Mouse (Mus musculus): ENCODE measurements around the gene Hsd3b7. TPM values are rescaled to one million over a fixed set of nuclear protein-coding genes. Genes with fewer than 3 reads are reported as not detected.

Gene Hsd3b7
- polyA plus RNA-seq (2012) = 0.43 and 0.50 TPM in 2 replicates

DNA sequence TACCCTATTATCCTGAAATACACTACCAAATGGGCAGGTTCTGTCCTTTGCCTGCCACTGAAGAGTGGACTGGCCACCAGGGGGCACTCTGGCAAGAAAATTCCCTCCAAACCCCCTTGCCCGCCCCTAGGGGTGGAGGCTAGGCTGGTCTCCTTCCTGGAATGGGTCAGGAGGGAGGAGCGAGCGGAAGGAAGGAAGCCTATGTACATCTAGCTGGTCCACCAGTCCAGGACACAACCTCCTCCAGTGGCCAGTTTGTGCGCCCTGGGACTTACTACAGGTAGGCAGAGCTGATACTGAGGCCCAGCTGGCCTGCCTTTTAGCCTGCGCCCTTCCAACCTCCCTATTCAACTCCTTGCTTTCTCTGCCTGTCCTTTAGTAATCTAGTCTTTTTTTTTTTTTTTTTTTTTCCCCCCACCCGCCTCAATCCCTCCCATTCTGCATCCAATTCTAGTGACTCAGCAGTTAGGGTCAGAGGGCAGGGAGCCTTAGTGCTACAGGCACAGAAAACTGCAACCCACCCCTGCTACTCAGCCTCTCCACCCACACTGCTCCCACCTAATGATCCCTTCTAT, at the start of gene Hsd3b7:
Gene Hsd3b7, plus strand, starts transcription at position 170 of the 575 bp plus-strand sequence.
- TF ChIP-seq GATA1 (IDR thresholded peaks at IDR 0.05; ENCODE audit: low read length) (no peak), TAL1 (IDR thresholded peaks at IDR 0.05; ENCODE audit: low read length) (no peak)
- peak within 1 kb of the TSS; percentile 40 for H3K4me3 ChIP-seq (replicated peaks)
- peaks cover 87% of the 10 kb centered on the region for H3K36me3 ChIP-seq (ENCODE audit: control insufficient read depth)
- H3K4me1 ChIP-seq (ENCODE audit: control insufficient read depth) = peaks cover 43% of the 10 kb centered on the region
- no peaks in the 10 kb centered on the region for H3K9me3 ChIP-seq (ENCODE audit: control insufficient read depth, low read length)
- H3K27me3 ChIP-seq (ENCODE audit: control insufficient read depth) = no peaks in the 10 kb centered on the region

DNA sequence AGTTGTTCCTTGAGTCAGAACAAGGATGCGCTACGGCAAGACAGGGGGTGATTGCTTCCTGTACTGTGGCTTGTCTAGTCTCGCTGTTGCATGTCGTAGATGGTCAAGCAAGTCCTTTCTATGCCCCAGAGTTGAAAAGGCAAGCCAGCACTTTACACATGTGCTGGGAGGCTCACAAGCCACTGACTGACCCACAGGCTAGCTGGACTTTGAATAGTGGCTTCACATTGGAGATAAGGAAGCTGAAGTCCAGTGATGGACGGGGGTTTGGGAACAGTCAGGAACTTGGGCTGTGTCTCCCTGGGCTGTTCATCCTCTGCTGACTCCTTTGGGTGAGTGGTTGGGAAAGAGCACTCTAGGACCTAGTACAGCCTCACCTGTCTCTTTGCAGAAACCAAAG, 48.8 kb upstream of the Hsd3b7 start:
- no peak overlapping the region for H3K4me3 ChIP-seq (replicated peaks)
- peaks cover 9% of the 10 kb centered on the region for H3K4me1 ChIP-seq (ENCODE audit: control insufficient read depth)
- H3K27me3 ChIP-seq (ENCODE audit: control insufficient read depth) = no peaks in the 10 kb centered on the region
- peaks cover 43% of the 10 kb centered on the region for H3K36me3 ChIP-seq (ENCODE audit: control insufficient read depth)
- no peak for TF ChIP-seq TAL1 (IDR thresholded peaks at IDR 0.05; ENCODE audit: low read length)
- TF ChIP-seq GATA1 (IDR thresholded peaks at IDR 0.05; ENCODE audit: low read length) = no peak
- H3K9me3 ChIP-seq (ENCODE audit: control insufficient read depth, low read length) = no peaks in the 10 kb centered on the region; the same call in 1 of the 2 replicates

DNA sequence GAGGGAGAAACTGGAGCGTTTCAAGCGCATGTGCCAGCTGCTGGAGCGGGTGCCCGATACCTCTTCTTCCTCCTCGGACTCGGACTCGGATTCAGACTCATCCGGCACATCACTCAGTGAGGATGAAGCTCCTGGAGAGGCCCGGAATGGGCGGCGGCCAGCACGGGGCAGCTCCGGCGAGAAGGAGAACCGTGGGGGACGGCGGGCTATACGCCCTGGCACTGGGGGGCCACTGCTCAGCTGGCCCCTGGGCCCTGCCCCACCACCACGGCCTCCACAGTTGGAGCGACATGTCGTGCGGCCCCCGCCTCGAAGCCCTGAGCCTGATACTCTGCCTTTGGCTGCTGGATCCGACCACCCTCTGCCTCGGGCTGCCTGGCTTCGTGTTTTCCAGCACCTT, 48.3 kb upstream of the Hsd3b7 start:
- Histone ChIP-seq H3K36me3 (ENCODE audit: control insufficient read depth) (peaks cover 43% of the 10 kb centered on the region), H3K4me1 (ENCODE audit: control insufficient read depth) (peaks cover 5% of the 10 kb centered on the region), H3K27me3 (ENCODE audit: control insufficient read depth) (no peaks in the 10 kb centered on the region), H3K4me3 (replicated peaks) (no peak overlapping the region), H3K9me3 (ENCODE audit: control insufficient read depth, low read length) (no peaks in the 10 kb centered on the region; the same call in 1 of the 2 replicates)
- no peak for TF ChIP-seq TAL1 (IDR thresholded peaks at IDR 0.05; ENCODE audit: low read length)
- TF ChIP-seq GATA1 (IDR thresholded peaks at IDR 0.05; ENCODE audit: low read length) = no peak

DNA sequence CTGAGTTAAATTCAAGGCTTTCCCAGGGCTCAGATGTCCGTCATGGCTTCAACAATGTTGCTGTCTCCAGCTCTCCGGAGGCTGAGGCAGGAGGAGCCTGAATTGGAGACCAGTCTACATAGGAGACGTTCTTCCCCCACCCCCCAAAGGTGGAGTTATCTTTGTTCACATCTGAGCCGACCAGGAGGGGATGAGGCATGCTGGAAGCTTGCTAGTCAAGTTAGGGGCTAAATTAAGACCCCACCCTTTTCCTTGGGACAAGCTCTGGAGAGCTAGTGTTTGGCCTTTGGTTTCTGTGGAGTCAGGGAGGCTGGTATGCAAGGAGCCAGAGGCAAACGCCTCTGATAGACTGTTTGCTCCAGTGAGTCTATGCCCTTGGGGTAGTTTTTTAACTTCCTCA, 47.2 kb upstream of the Hsd3b7 start:
- no peak for TF ChIP-seq TAL1 (IDR thresholded peaks at IDR 0.05; ENCODE audit: low read length)
- TF ChIP-seq GATA1 (IDR thresholded peaks at IDR 0.05; ENCODE audit: low read length) = no peak
- H3K4me3 ChIP-seq (replicated peaks) = no peak overlapping the region
- H3K27me3 ChIP-seq (ENCODE audit: control insufficient read depth) = no peaks in the 10 kb centered on the region
- peaks cover 2% of the 10 kb centered on the region for H3K4me1 ChIP-seq (ENCODE audit: control insufficient read depth)
- H3K36me3 ChIP-seq (ENCODE audit: control insufficient read depth) = peaks cover 44% of the 10 kb centered on the region
- H3K9me3 ChIP-seq (ENCODE audit: control insufficient read depth, low read length) = no peaks in the 10 kb centered on the region; the same call in 1 of the 2 replicates

DNA sequence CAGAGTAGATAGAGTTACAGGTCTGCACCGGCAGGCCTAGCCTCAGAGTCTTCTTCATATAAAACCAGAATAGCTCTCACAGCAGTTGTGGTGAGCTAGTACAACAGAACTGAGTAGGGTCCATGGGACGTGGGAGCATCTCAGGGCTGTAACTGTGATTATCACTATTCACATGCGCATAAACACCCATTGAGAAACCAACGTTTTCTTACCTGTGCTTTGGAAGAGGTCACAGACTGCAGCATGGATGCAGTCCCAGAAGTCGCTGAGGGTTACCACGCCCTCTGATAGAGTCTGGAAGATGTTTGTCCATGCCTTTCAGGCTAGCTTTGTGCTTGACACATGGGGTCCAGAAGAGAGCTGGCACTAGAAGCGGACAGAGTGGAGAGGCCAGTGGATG, 46.7 kb upstream of the Hsd3b7 start:
- H3K36me3 ChIP-seq (ENCODE audit: control insufficient read depth) = peaks cover 40% of the 10 kb centered on the region
- H3K9me3 ChIP-seq (ENCODE audit: control insufficient read depth, low read length) = no peaks in the 10 kb centered on the region
- no peaks in the 10 kb centered on the region for H3K27me3 ChIP-seq (ENCODE audit: control insufficient read depth)
- peaks cover 4% of the 10 kb centered on the region for H3K4me1 ChIP-seq (ENCODE audit: control insufficient read depth)
- H3K4me3 ChIP-seq (replicated peaks) = no peak overlapping the region
- no peak for TF ChIP-seq GATA1 (IDR thresholded peaks at IDR 0.05; ENCODE audit: low read length)
- no peak for TF ChIP-seq TAL1 (IDR thresholded peaks at IDR 0.05; ENCODE audit: low read length)

DNA sequence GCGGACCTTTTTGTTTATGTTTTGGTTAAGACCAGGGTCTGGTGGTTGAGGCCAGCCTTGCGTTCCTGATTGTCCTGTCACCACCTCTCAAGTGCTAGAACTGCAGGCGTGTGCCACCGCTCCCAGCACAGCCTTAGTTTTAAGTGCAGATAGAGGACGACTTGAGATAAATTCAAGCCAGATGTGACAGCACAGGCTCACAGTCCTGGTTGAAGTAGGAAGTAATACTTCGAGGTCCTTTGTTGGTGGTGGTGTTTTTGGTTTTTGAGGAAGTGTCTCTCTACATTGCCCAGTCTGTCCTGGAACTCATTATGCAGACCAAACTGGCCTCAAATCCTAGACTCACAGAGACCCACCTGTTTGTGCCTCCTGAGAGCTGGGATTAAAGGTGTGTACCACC, 40.7 kb upstream of the Hsd3b7 start:
- H3K9me3 ChIP-seq (ENCODE audit: control insufficient read depth, low read length) = no peaks in the 10 kb centered on the region
- peaks cover 19% of the 10 kb centered on the region for H3K4me1 ChIP-seq (ENCODE audit: control insufficient read depth)
- no peaks in the 10 kb centered on the region for H3K27me3 ChIP-seq (ENCODE audit: control insufficient read depth)
- no peak for TF ChIP-seq TAL1 (IDR thresholded peaks at IDR 0.05; ENCODE audit: low read length)
- no peak for TF ChIP-seq GATA1 (IDR thresholded peaks at IDR 0.05; ENCODE audit: low read length)
- H3K36me3 ChIP-seq (ENCODE audit: control insufficient read depth) = peaks cover 16% of the 10 kb centered on the region
- no peak overlapping the region for H3K4me3 ChIP-seq (replicated peaks)

DNA sequence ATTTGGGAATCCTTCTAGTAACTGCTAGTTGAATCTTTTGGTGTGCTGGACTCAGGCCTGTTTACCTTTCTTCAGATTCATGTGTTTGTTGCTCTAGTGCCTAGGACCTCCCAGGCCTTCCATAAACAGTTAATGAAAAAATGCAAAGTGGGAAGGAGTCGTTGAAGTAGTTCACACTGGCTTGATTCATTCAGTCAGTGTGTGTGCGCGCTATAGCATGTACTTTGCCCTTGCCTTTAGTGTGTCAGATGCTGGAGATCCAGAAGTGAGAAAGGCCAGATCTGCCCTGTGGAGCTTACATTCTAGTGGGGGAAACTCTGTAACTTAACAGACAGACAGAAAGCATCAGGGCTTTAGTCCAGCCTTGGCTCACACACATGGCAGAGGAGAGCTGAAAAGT, 39.9 kb upstream of the Hsd3b7 start:
- Histone ChIP-seq H3K27me3 (ENCODE audit: control insufficient read depth) (no peaks in the 10 kb centered on the region), H3K4me3 (replicated peaks) (no peak overlapping the region), H3K36me3 (ENCODE audit: control insufficient read depth) (peaks cover 14% of the 10 kb centered on the region), H3K9me3 (ENCODE audit: control insufficient read depth, low read length) (no peaks in the 10 kb centered on the region), H3K4me1 (ENCODE audit: control insufficient read depth) (peaks cover 23% of the 10 kb centered on the region)
- TF ChIP-seq GATA1 (IDR thresholded peaks at IDR 0.05; ENCODE audit: low read length) (no peak), TAL1 (IDR thresholded peaks at IDR 0.05; ENCODE audit: low read length) (no peak)

DNA sequence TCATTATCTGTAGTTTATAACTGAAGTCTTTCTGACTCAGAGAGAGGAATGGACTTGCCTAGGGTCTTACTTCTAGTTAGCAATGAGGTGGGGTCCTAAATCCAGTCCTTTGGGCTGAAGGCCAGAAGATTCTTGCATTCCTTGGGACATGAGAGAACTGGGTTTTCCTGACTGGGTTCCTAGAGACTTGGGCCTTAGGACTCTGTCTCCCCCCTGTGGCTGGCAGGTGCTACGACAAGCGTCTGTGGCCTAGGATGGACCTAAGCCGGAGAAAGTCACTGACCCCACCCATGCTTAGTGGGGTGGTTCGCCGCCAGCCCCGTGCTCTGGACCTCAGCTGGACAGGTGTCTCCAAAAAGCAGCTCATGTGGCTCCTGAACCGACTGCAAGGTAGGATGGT, 39.4 kb upstream of the Hsd3b7 start:
- H3K36me3 ChIP-seq (ENCODE audit: control insufficient read depth) = peaks cover 14% of the 10 kb centered on the region
- peaks cover 28% of the 10 kb centered on the region for H3K4me1 ChIP-seq (ENCODE audit: control insufficient read depth)
- no peaks in the 10 kb centered on the region for H3K9me3 ChIP-seq (ENCODE audit: control insufficient read depth, low read length)
- H3K4me3 ChIP-seq (replicated peaks) = no peak overlapping the region
- TF ChIP-seq TAL1 (IDR thresholded peaks at IDR 0.05; ENCODE audit: low read length) (no peak), GATA1 (IDR thresholded peaks at IDR 0.05; ENCODE audit: low read length) (no peak)
- no peaks in the 10 kb centered on the region for H3K27me3 ChIP-seq (ENCODE audit: control insufficient read depth)

DNA sequence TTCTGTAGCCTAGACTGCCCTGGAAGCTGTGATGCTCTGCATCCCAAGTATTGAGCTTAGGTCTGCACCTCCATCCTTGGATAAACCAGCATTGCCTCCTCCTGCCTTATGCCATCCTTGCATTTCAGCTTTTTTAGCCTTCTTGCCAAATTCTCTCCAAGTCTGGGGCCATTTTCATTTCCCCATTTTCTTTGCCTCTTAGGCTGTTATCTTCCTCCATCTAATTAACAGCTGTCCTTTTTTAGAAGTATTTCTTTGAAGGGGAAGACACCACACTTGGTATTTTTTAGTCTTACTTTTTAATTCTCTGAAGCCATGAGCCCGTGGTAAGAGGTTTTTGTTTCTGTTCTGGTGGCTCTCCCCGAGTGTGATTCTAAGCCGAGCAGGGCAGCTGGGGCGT, 36.8 kb upstream of the Hsd3b7 start:
- Histone ChIP-seq H3K27me3 (ENCODE audit: control insufficient read depth) (no peaks in the 10 kb centered on the region), H3K4me1 (ENCODE audit: control insufficient read depth) (peaks cover 52% of the 10 kb centered on the region), H3K9me3 (ENCODE audit: control insufficient read depth, low read length) (no peaks in the 10 kb centered on the region), H3K36me3 (ENCODE audit: control insufficient read depth) (peaks cover 19% of the 10 kb centered on the region), H3K4me3 (replicated peaks) (no peak overlapping the region)
- TF ChIP-seq GATA1 (IDR thresholded peaks at IDR 0.05; ENCODE audit: low read length) (no peak), TAL1 (IDR thresholded peaks at IDR 0.05; ENCODE audit: low read length) (no peak)

DNA sequence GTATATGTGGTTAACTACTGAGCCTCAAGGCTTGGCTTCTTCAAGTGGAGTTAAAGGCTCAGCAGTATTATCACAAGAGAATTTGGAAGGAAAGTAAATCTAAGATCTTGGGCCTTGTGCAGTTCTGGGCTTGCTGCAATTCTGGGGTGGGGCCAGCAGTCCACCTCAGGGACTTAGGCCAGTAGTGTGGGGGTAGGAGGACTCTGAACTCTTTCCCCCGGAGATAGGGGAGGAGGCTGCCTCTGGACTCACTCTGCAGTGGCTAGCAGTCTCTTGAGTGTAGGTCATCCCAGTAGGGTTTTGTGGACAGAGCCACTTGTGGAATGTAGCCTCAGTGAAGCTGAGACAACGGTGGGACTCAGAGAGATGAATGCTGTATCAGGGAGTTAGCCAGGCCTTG, 34.6 kb upstream of the Hsd3b7 start:
- Histone ChIP-seq H3K4me1 (ENCODE audit: control insufficient read depth) (peaks cover 64% of the 10 kb centered on the region), H3K9me3 (ENCODE audit: control insufficient read depth, low read length) (no peaks in the 10 kb centered on the region), H3K36me3 (ENCODE audit: control insufficient read depth) (peaks cover 19% of the 10 kb centered on the region), H3K4me3 (replicated peaks) (no peak overlapping the region), H3K27me3 (ENCODE audit: control insufficient read depth) (peaks cover 2% of the 10 kb centered on the region; the same call in 1 of the 2 replicates)
- no peak for TF ChIP-seq GATA1 (IDR thresholded peaks at IDR 0.05; ENCODE audit: low read length)
- no peak for TF ChIP-seq TAL1 (IDR thresholded peaks at IDR 0.05; ENCODE audit: low read length)
